In the genomic region with DNA sequence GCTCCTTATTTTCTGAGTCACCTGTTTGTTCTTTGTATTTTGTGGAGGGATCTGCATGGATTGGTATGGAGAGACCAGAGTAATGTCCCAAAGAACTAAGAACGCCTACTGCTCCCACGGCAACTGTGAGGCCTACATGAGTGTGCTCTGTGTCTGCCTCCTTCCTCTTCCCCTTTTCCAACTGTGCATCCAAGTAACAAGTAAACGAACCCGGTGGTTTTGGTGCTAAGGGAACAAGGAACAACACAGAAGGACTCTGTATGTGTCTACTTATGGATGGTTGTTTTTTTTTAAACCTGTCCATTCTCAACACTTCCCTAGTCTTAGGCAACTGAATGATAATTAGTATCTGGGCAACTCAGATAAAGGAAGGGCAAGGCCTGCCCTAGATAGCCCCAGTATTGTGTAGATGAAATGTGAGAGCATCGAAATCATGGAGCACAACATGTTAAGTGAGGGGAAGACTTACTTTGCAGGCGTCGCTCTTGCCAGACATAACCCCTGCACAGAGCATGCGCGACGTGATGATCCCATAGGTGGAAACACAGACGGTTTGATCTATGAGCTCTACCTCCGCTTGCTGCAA, we compare ENCODE assay signal across 31 mouse cellular contexts. TPM values are rescaled to one million over a fixed set of nuclear protein-coding genes. Genes with fewer than 3 reads are reported as not detected.
DNase-seq lines count a peak whose midpoint lies in the region; ATAC-seq and TF ChIP-seq lines count a peak whose summit lies in the region.
"Had no signal": no experiment of that assay in that cellular context is flagged by ENCODE, and none has a peak within 500 bp of the region (broad histone marks: within the 10 kb centered on the region; RNA-seq: fewer than 3 reads in every experiment).

No protein-coding gene starts in this region.

- TF ChIP-seq EP300 in liver, postnatal 0 days (IDR thresholded peaks at IDR 0.05; ENCODE audit: low read depth): no peak

- WGBS in liver, embryonic 12.5 days (ENCODE audit: insufficient replicate concordance): 50% methylated on average over 12 of the region's 12 CpGs
- WGBS in liver, postnatal 0 days (ENCODE audit: insufficient replicate concordance): 60% methylated on average over 12 of the region's 12 CpGs
- WGBS in liver, embryonic 13.5 days (ENCODE audit: insufficient replicate concordance): 45% methylated on average over 12 of the region's 12 CpGs
- WGBS in hindbrain, embryonic 16.5 days: 92% methylated on average over 12 of the region's 12 CpGs

- no peak overlapping the region for H3K27ac ChIP-seq in liver, embryonic 12.5 days
- no peak overlapping the region for H3K27ac ChIP-seq in liver, postnatal 0 days (ENCODE audit: low read depth)
- H3K27ac ChIP-seq in liver, embryonic 13.5 days: no peak overlapping the region
- H3K27ac ChIP-seq in hindbrain, embryonic 16.5 days (ENCODE audit: low read depth, low read length): no peak overlapping the region
- H3K27ac ChIP-seq: embryonic facial prominence, embryonic 15.5 days; gastrocnemius, adult 2 months; hindbrain, embryonic 10.5 days; limb, embryonic 12.5 days; macrophage; midbrain, embryonic 15.5 days; neural tube, embryonic 12.5 days had no signal

- no peaks in the 10 kb centered on the region for H3K36me3 ChIP-seq in liver, embryonic 12.5 days
- H3K36me3 ChIP-seq in liver, postnatal 0 days (replicated peaks; ENCODE audit: insufficient read depth, low read length): no peaks in the 10 kb centered on the region
- H3K36me3 ChIP-seq in liver, embryonic 13.5 days: no peaks in the 10 kb centered on the region
- no peaks in the 10 kb centered on the region for H3K36me3 ChIP-seq in hindbrain, embryonic 16.5 days (ENCODE audit: control insufficient read depth, insufficient read depth, low read length)
- H3K36me3 ChIP-seq: embryonic facial prominence, embryonic 15.5 days; hindbrain, embryonic 10.5 days; limb, embryonic 12.5 days; midbrain, embryonic 15.5 days; neural tube, embryonic 12.5 days had no signal

- no peaks in the 10 kb centered on the region for H3K27me3 ChIP-seq in liver, embryonic 12.5 days (replicated peaks)
- no peaks in the 10 kb centered on the region for H3K27me3 ChIP-seq in liver, postnatal 0 days (ENCODE audit: insufficient read depth, low read length)
- no peaks in the 10 kb centered on the region for H3K27me3 ChIP-seq in liver, embryonic 13.5 days
- H3K27me3 ChIP-seq in hindbrain, embryonic 16.5 days (replicated peaks; ENCODE audit: control insufficient read depth, insufficient read depth, low read length): no peaks in the 10 kb centered on the region

- no peak for TF ChIP-seq CTCF in liver, postnatal 0 days (IDR thresholded peaks at IDR 0.05; ENCODE audit: low read depth)

- no peak overlapping the region for H3K4me3 ChIP-seq in liver, embryonic 12.5 days
- no peak overlapping the region for H3K4me3 ChIP-seq in liver, postnatal 0 days (ENCODE audit: low read depth, low read length)
- no peak overlapping the region for H3K4me3 ChIP-seq in liver, embryonic 13.5 days (replicated peaks)
- H3K4me3 ChIP-seq in hindbrain, embryonic 16.5 days (ENCODE audit: low read length): no peak overlapping the region
- H3K4me3 ChIP-seq: embryonic facial prominence, embryonic 15.5 days; gastrocnemius, adult 2 months; hindbrain, embryonic 10.5 days; limb, embryonic 12.5 days; midbrain, embryonic 15.5 days; neural tube, embryonic 12.5 days had no signal

- no peak overlapping the region for H3K9ac ChIP-seq in liver, embryonic 12.5 days
- no peak overlapping the region for H3K9ac ChIP-seq in liver, postnatal 0 days (replicated peaks)
- no peak overlapping the region for H3K9ac ChIP-seq in liver, embryonic 13.5 days
- no peak overlapping the region for H3K9ac ChIP-seq in hindbrain, embryonic 16.5 days (ENCODE audit: low read depth, low read length)
- H3K9ac ChIP-seq: embryonic facial prominence, embryonic 15.5 days; limb, embryonic 12.5 days; lung, embryonic 14.5 days; midbrain, embryonic 15.5 days; neural tube, embryonic 12.5 days had no signal

- H3K4me2 ChIP-seq in liver, embryonic 12.5 days: no peak overlapping the region
- no peak overlapping the region for H3K4me2 ChIP-seq in liver, postnatal 0 days (ENCODE audit: low read depth, low read length)
- H3K4me2 ChIP-seq in liver, embryonic 13.5 days: no peak overlapping the region
- no peak overlapping the region for H3K4me2 ChIP-seq in hindbrain, embryonic 16.5 days (ENCODE audit: low read length)
- H3K4me2 ChIP-seq: embryonic facial prominence, embryonic 15.5 days; heart, embryonic 11.5 days; limb, embryonic 12.5 days; lung, embryonic 14.5 days; midbrain, embryonic 15.5 days; neural tube, embryonic 12.5 days had no signal

- no peaks in the 10 kb centered on the region for H3K9me3 ChIP-seq in liver, embryonic 12.5 days (replicated peaks)
- no peaks in the 10 kb centered on the region for H3K9me3 ChIP-seq in liver, postnatal 0 days (ENCODE audit: low read length)
- H3K9me3 ChIP-seq in liver, embryonic 13.5 days (replicated peaks): no peaks in the 10 kb centered on the region
- H3K9me3 ChIP-seq in hindbrain, embryonic 16.5 days (ENCODE audit: control insufficient read depth, low read length): no peaks in the 10 kb centered on the region
- H3K9me3 ChIP-seq: embryonic facial prominence, embryonic 15.5 days; hindbrain, embryonic 10.5 days; limb, embryonic 12.5 days; midbrain, embryonic 15.5 days; neural tube, embryonic 12.5 days had no signal

- H3K4me1 ChIP-seq in liver, embryonic 12.5 days: peaks cover 34% of the 10 kb centered on the region
- peaks cover 11% of the 10 kb centered on the region for H3K4me1 ChIP-seq in liver, postnatal 0 days (ENCODE audit: insufficient read depth)
- H3K4me1 ChIP-seq in liver, embryonic 13.5 days (replicated peaks): peaks cover 33% of the 10 kb centered on the region
- H3K4me1 ChIP-seq in hindbrain, embryonic 16.5 days (ENCODE audit: control insufficient read depth, insufficient read depth, low read depth, low read length): peaks cover 5% of the 10 kb centered on the region; the same call in 1 of the 2 replicates
- H3K4me1 ChIP-seq: neural tube, embryonic 12.5 days had no signal

- DNase-seq in liver, postnatal 0 days: no peak
- peak; percentile 46 for DNase-seq in MEL-GATA-1-ER (ENCODE audit: extremely low read depth, low read depth)
- no peak for DNase-seq in liver, embryonic 13.5 days
- DNase-seq in adrenal gland, postnatal 36 days: no peak
- no peak for DNase-seq in gastrocnemius, postnatal 10 days
- DNase-seq: adrenal gland, adult 2 months; cerebellum, adult 8-10 months; cerebellum, postnatal 36 days; gastrocnemius, adult 2 months; kidney, adult 8-10 months; kidney, postnatal 10 days; lung, embryonic 14.5 days; thymus, postnatal 25 days had no signal

- peak; percentile 75 for ATAC-seq in liver, embryonic 12.5 days
- ATAC-seq in liver, postnatal 0 days: no peak
- peak; percentile 80 for ATAC-seq in liver, embryonic 13.5 days (ENCODE audit: low read depth)
- peak; percentile 63 for ATAC-seq in megakaryocyte progenitor cell, adult 5-6 weeks (replicated peaks; ENCODE audit: poor library complexity)
- no peak for ATAC-seq in hindbrain, embryonic 16.5 days
- ATAC-seq: CD4-positive, CD25-positive, alpha-beta regulatory T cell, adult 4 months; forebrain, embryonic 14.5 days; midbrain, embryonic 15.5 days had no signal

RNA-seq across cellular contexts. Expression of a gene that starts 3.8 kb away (rescaled TPM):
- 0.44 and 0.54 TPM in 2 replicates for polyA plus RNA-seq in liver, embryonic 12.5 days (2016; fragmentation: Nextera tagmentation; extraction: Ambion mirVana)
- 0.30 and 0.34 TPM in 2 replicates for polyA plus RNA-seq in liver, postnatal 0 days (2015; fragmentation: Nextera tagmentation; extraction: Ambion mirVana)
- polyA plus RNA-seq in liver, embryonic 13.5 days (2015; fragmentation: Nextera tagmentation; extraction: Ambion mirVana): 0.24 and 0.36 TPM in 2 replicates
- total RNA-seq in megakaryocyte progenitor cell, adult 5-6 weeks (2015): 1.0 and 2.2 TPM in 2 replicates
- 0.17 and 0.61 TPM in 2 replicates for total RNA-seq in megakaryocyte progenitor cell, adult 5-6 weeks (2017)
- under 1 TPM; 0.16 to 0.20 TPM for total RNA-seq in adrenal gland, postnatal 36 days (2021)
- not detected in 2 replicates for polyA plus RNA-seq in hindbrain, embryonic 16.5 days (2015; fragmentation: Nextera tagmentation; extraction: Ambion mirVana)
- total RNA-seq in gastrocnemius, postnatal 10 days (2021): not detected
- total RNA-seq: gastrocnemius, adult 2 months; layer of hippocampus, postnatal 14 days had no signal
- polyA plus RNA-seq: adrenal gland, adult 2 months; forebrain, embryonic 14.5 days; heart, postnatal 0 days; hindbrain, embryonic 10.5 days; macrophage; midbrain, embryonic 15.5 days had no signal

RNA-seq across cellular contexts. Expression of a gene that starts 35.8 kb away (rescaled TPM):
- polyA plus RNA-seq in liver, embryonic 12.5 days (2016; fragmentation: Nextera tagmentation; extraction: Ambion mirVana): 0.29 and 0.44 TPM in 2 replicates
- 0.14 TPM in 2 replicates for polyA plus RNA-seq in liver, postnatal 0 days (2015; fragmentation: Nextera tagmentation; extraction: Ambion mirVana)
- polyA plus RNA-seq in liver, embryonic 13.5 days (2015; fragmentation: Nextera tagmentation; extraction: Ambion mirVana): 0.16 and 0.23 TPM in 2 replicates
- 0.46 and 0.74 TPM in 2 replicates for total RNA-seq in megakaryocyte progenitor cell, adult 5-6 weeks (2015)
- 0.12 and 0.81 TPM in 2 replicates for total RNA-seq in megakaryocyte progenitor cell, adult 5-6 weeks (2017)
- total RNA-seq in adrenal gland, postnatal 36 days (2021): under 1 TPM in 1 of 2 experiments, not detected in 1; 0.13 TPM
- 0.50 and 0.87 TPM in 2 replicates for polyA plus RNA-seq in hindbrain, embryonic 16.5 days (2015; fragmentation: Nextera tagmentation; extraction: Ambion mirVana)
- not detected for total RNA-seq in gastrocnemius, postnatal 10 days (2021)
- total RNA-seq: gastrocnemius, adult 2 months had no signal
- polyA plus RNA-seq: CD4-positive, CD25-positive, alpha-beta regulatory T cell, adult 4 months; heart, postnatal 0 days; macrophage; stomach, embryonic 14.5 days had no signal

RNA-seq across cellular contexts. Expression of a gene that starts 47.5 kb away (rescaled TPM):
- 1.8 and 2.3 TPM in 2 replicates for polyA plus RNA-seq in liver, embryonic 12.5 days (2016; fragmentation: Nextera tagmentation; extraction: Ambion mirVana)
- 2.4 and 2.8 TPM in 2 replicates for polyA plus RNA-seq in liver, postnatal 0 days (2015; fragmentation: Nextera tagmentation; extraction: Ambion mirVana)
- polyA plus RNA-seq in liver, embryonic 13.5 days (2015; fragmentation: Nextera tagmentation; extraction: Ambion mirVana): 2.5 and 2.6 TPM in 2 replicates
- 0.35 and 0.46 TPM in 2 replicates for total RNA-seq in megakaryocyte progenitor cell, adult 5-6 weeks (2015)
- total RNA-seq in megakaryocyte progenitor cell, adult 5-6 weeks (2017): 0.30 TPM in 1 of 2 replicates, not detected in the other
- total RNA-seq in adrenal gland, postnatal 36 days (2021): under 1 TPM in 1 of 2 experiments, not detected in 1; 0.10 TPM
- 0.05 TPM in 1 of 2 replicates, not detected in the other for polyA plus RNA-seq in hindbrain, embryonic 16.5 days (2015; fragmentation: Nextera tagmentation; extraction: Ambion mirVana)
- total RNA-seq in gastrocnemius, postnatal 10 days (2021): under 1 TPM; 0.14 to 0.25 TPM
- total RNA-seq: gastrocnemius, adult 2 months; layer of hippocampus, adult 18-20 months; layer of hippocampus, postnatal 14 days; left cerebral cortex, postnatal 10 days had no signal
- polyA plus RNA-seq: adrenal gland, adult 2 months; forebrain, embryonic 14.5 days; frontal cortex, adult 2 months; midbrain, embryonic 15.5 days had no signal

Comparison
In these comparisons a context has a peak if more than half of its experiments do, and no peak if none do; other contexts are left out.
1. ATAC-seq: peak in liver, embryonic 12.5 days (single experiment), liver, embryonic 13.5 days (single experiment) and megakaryocyte progenitor cell, adult 5-6 weeks (single experiment); none in liver, postnatal 0 days (single experiment) and hindbrain, embryonic 16.5 days (single experiment).